Mouse (Mus musculus): ENCODE data around the gene S1pr3. TPM values are rescaled to one million over a fixed set of nuclear protein-coding genes. Genes with fewer than 3 reads are reported as not detected.

The S1pr3 gene
- under 1 TPM in 1 of 2 experiments, not detected in 1; 0.20 TPM for polyA plus RNA-seq (2012; fragmentation: generic; extraction: Trizol)

GRCm38 (mm10) chr13:51408519-51409001 lies at the start of gene S1pr3:
Gene S1pr3, plus strand, starts transcription at chr13:51408639.

Other genes with a start within 250 kb of the S1pr3 start
- gene Nxnl2, start 237.6 kb upstream of the S1pr3 start, polyA plus RNA-seq (2012; fragmentation: generic; extraction: Trizol): under 1 TPM; 0.01 to 0.02 TPM
- not detected for gene Shc3, start 160.8 kb downstream of the S1pr3 start, polyA plus RNA-seq (2012; fragmentation: generic; extraction: Trizol)
- gene Cks2, start 236.6 kb downstream of the S1pr3 start, polyA plus RNA-seq (2012; fragmentation: generic; extraction: Trizol): 100 to 1,000 TPM in 1 of 2 experiments, 10 to 100 TPM in 1; 66.0 to 173 TPM
- 1 to 10 TPM; 1.4 to 5.2 TPM for gene Secisbp2, start 243.1 kb downstream of the S1pr3 start, polyA plus RNA-seq (2012; fragmentation: generic; extraction: Trizol)

Data from C3H10T1/2 (cell line).